Mouse (Mus musculus): ENCODE measurements at regions not wholly inside any gene's neighbourhood (a gene's known extent, or its start where the extent isn't known, plus 50 kb on each side); places are given as distances from the start of the nearest gene placed in this dataset.

GRCm38 (mm10) chr5:85954526-85954925 is 110.9 kb downstream of the Cenpc1 start:
- DNase-seq (ENCODE audit: low spot score), result no peak

GRCm38 (mm10) chr5:85936667-85937314 is 128.6 kb downstream of the Cenpc1 start:
- peak; percentile 23 for DNase-seq (ENCODE audit: low spot score)

- DNase-seq (ENCODE audit: low spot score), result peak; percentile 30
Observed at GRCm38 (mm10) chr5:85918288-85918687, 147.1 kb downstream of the Cenpc1 start.

GRCm38 (mm10) chr5:85915000-85915399 is 150.4 kb downstream of the Cenpc1 start:
- no peak for DNase-seq (ENCODE audit: low spot score)

GRCm38 (mm10) chr5:85896452-85896851 is 168.9 kb downstream of the Cenpc1 start:
- no peak for DNase-seq (ENCODE audit: low spot score)

- DNase-seq (ENCODE audit: low spot score), result no peak
Observed at GRCm38 (mm10) chr5:85895814-85896213, 169.6 kb downstream of the Cenpc1 start.

- DNase-seq (ENCODE audit: low spot score), result no peak
Observed at GRCm38 (mm10) chr5:85870311-85870710, 195.1 kb downstream of the Cenpc1 start.

GRCm38 (mm10) chr5:85832556-85832955 is 232.8 kb downstream of the Cenpc1 start:
- no peak for DNase-seq (ENCODE audit: low spot score)

- DNase-seq (ENCODE audit: low spot score), result peak; percentile 12
Observed at GRCm38 (mm10) chr5:85795531-85796197, 269.7 kb downstream of the Cenpc1 start.

GRCm38 (mm10) chr5:85793148-85793547 is 272.2 kb downstream of the Cenpc1 start:
- no peak for DNase-seq (ENCODE audit: low spot score)

- no peak for DNase-seq (ENCODE audit: low spot score)
Observed at GRCm38 (mm10) chr5:85780730-85781454, 284.5 kb downstream of the Cenpc1 start.

- DNase-seq (ENCODE audit: low spot score), result no peak
Observed at GRCm38 (mm10) chr5:85780017-85780416, 285.4 kb downstream of the Cenpc1 start.

GRCm38 (mm10) chr5:85779205-85779604 is 286.2 kb downstream of the Cenpc1 start:
- no peak for DNase-seq (ENCODE audit: low spot score)

- DNase-seq (ENCODE audit: low spot score), result no peak
Observed at GRCm38 (mm10) chr5:85772660-85773059, 292.7 kb downstream of the Cenpc1 start.

GRCm38 (mm10) chr5:85772086-85772485 is 293.3 kb downstream of the Cenpc1 start:
- DNase-seq (ENCODE audit: low spot score), result no peak

GRCm38 (mm10) chr5:85767157-85767556 is 298.2 kb downstream of the Cenpc1 start:
- no peak for DNase-seq (ENCODE audit: low spot score)

- DNase-seq (ENCODE audit: low spot score), result no peak
Observed at GRCm38 (mm10) chr5:85756716-85757115, 308.7 kb downstream of the Cenpc1 start.

- no peak for DNase-seq (ENCODE audit: low spot score)
Observed at GRCm38 (mm10) chr5:85754227-85754626, 311.2 kb downstream of the Cenpc1 start.

- no peak for DNase-seq (ENCODE audit: low spot score)
Observed at GRCm38 (mm10) chr5:85753109-85753508, 312.3 kb downstream of the Cenpc1 start.

GRCm38 (mm10) chr5:85751649-85752048 is 313.7 kb downstream of the Cenpc1 start:
- DNase-seq (ENCODE audit: low spot score), result no peak

- no peak for DNase-seq (ENCODE audit: low spot score)
Observed at GRCm38 (mm10) chr5:85750893-85751292, 314.5 kb downstream of the Cenpc1 start.

- DNase-seq (ENCODE audit: low spot score), result no peak
Observed at GRCm38 (mm10) chr5:85729613-85730012, 335.8 kb downstream of the Cenpc1 start.

- no peak for DNase-seq (ENCODE audit: low spot score)
Observed at GRCm38 (mm10) chr5:85707345-85707744, 358.0 kb downstream of the Cenpc1 start.

Data from left cerebral cortex, adult 11 months (tissue).